Mouse (Mus musculus) MN1 (cell line): ENCODE data around the gene Zfp64.
"Not testable (repeated sequence)": the region's sequence is repeated elsewhere in the genome, so short reads cannot be mapped to it uniquely, and the experiment has no call there.

Experiments
- DNase-seq: peaks from one replicate; pipeline ENCODE4 v3.0.0-alpha.2; 2016; ENCODE audit warnings: low spot score

Zfp64 gene

GRCm38 (mm10) chr2:168894738-168895137 lies 60.6 kb downstream of the Zfp64 start:
- DNase-seq = no peak

GRCm38 (mm10) chr2:168892057-168892456 lies 63.3 kb downstream of the Zfp64 start:
- no peak for DNase-seq

- no peak for DNase-seq
Observed at GRCm38 (mm10) chr2:168884641-168885040, 70.7 kb downstream of the Zfp64 start.

- no peak for DNase-seq
Observed at GRCm38 (mm10) chr2:168882997-168883396, 72.4 kb downstream of the Zfp64 start.

- no peak for DNase-seq
Observed at GRCm38 (mm10) chr2:168881927-168882326, 73.5 kb downstream of the Zfp64 start.

GRCm38 (mm10) chr2:168879573-168879972 lies 75.8 kb downstream of the Zfp64 start:
- no peak for DNase-seq

- no peak for DNase-seq
Observed at GRCm38 (mm10) chr2:168878708-168879107, 76.7 kb downstream of the Zfp64 start.

- no peak for DNase-seq
Observed at GRCm38 (mm10) chr2:168878158-168878557, 77.2 kb downstream of the Zfp64 start.

GRCm38 (mm10) chr2:168876631-168877030 lies 78.8 kb downstream of the Zfp64 start:
- no peak for DNase-seq

- DNase-seq = no peak
Observed at GRCm38 (mm10) chr2:168874498-168874897, 80.9 kb downstream of the Zfp64 start.

- no peak for DNase-seq
Observed at GRCm38 (mm10) chr2:168871767-168872511, 83.4 kb downstream of the Zfp64 start.

- DNase-seq = no peak
Observed at GRCm38 (mm10) chr2:168870480-168870879, 84.9 kb downstream of the Zfp64 start.

- DNase-seq = no peak
Observed at GRCm38 (mm10) chr2:168866942-168867341, 88.4 kb downstream of the Zfp64 start.

- DNase-seq = no peak
Observed at GRCm38 (mm10) chr2:168866436-168866835, 89.0 kb downstream of the Zfp64 start.

- DNase-seq = no peak
Observed at GRCm38 (mm10) chr2:168864905-168865304, 90.5 kb downstream of the Zfp64 start.

GRCm38 (mm10) chr2:168862694-168863093 lies 92.7 kb downstream of the Zfp64 start:
- no peak for DNase-seq

GRCm38 (mm10) chr2:168860922-168861740 lies 94.3 kb downstream of the Zfp64 start:
- no peak for DNase-seq

- no peak for DNase-seq
Observed at GRCm38 (mm10) chr2:168860032-168860691, 95.2 kb downstream of the Zfp64 start.

GRCm38 (mm10) chr2:168856638-168857037 lies 98.7 kb downstream of the Zfp64 start:
- DNase-seq = no peak

- no peak for DNase-seq
Observed at GRCm38 (mm10) chr2:168854777-168855176, 100.6 kb downstream of the Zfp64 start.

- DNase-seq = not testable (repeated sequence)
Observed at GRCm38 (mm10) chr2:168853869-168854268, 101.5 kb downstream of the Zfp64 start.

GRCm38 (mm10) chr2:168851545-168851944 lies 103.8 kb downstream of the Zfp64 start:
- no peak for DNase-seq

GRCm38 (mm10) chr2:168848553-168848952 lies 106.8 kb downstream of the Zfp64 start:
- no peak for DNase-seq
